Mouse (Mus musculus): ENCODE results near the gene Prmt1.

Gene Prmt1

DNA sequence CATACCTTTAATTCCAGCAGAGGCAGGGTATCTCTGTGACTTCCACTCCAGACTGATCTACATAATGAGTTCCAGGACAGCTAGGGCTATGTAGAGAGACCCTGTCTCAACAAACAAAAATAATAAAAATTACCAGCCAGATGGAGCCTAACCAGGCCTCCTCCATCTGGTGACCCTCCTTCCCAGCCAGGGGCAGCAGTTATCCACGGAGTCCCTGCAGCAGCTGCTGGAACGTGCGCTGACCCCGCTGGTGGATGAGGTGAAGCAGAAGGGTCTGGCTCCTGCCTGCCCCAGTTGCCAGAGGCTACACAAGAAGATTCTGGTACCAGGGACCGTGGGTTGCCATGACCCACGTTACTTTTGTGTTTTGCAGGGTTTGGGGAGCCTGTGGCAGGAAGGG lies 30.1 kb downstream of the Prmt1 start:
- ChIA-PET CTCF (interaction anchor here in 3 of 4 experiments (0.6 to 2.4 kb wide), 7 partner anchors 9 to 31 kb away, joined by 3 to 9 read pairs (median 5); partner anchors contain the start of gene Prmt1 (in 1 of the 3)), POLR2A (interaction anchor here in 2 of 4 experiments (0.7 to 4.7 kb wide), 17 partner anchors 8 to 247 kb away, joined by 3 to 42 read pairs (median 5); partner anchors contain the start of genes Ap2a1 (in 2 of the 2), Izumo2 (in 1 of the 2), Prmt1 (in 1 of the 2) and Ptov1 (in 1 of the 2))

- CTCF ChIA-PET, result interaction anchor here (0.6 to 2.1 kb wide), 8 partner anchors 10 to 280 kb away, joined by 3 to 7 read pairs (median 3); partner anchors contain the start of gene Ap2a1 (in 1 of the 4)
- POLR2A ChIA-PET, result interaction anchor here in 2 of 4 experiments (0.7 to 4.7 kb wide), 9 partner anchors 10 to 141 kb away, joined by 3 to 42 read pairs (median 6); partner anchors contain the start of genes Ap2a1 (in 1 of the 2) and Prmt1 (in 1 of the 2)
Measured at GRCm38 (mm10) chr7:44955628-44956027, 30.7 kb downstream of the Prmt1 start.

- CTCF ChIA-PET, result interaction anchor here in 3 of 4 experiments (0.6 to 2.0 kb wide), 9 partner anchors 10 to 94 kb away, joined by 3 to 6 read pairs (median 3); no protein-coding TSS in a partner anchor
- POLR2A ChIA-PET, result interaction anchor here in 3 of 4 experiments (0.6 to 6.4 kb wide), 12 partner anchors 9 to 171 kb away, joined by 3 to 98 read pairs (median 4); partner anchors contain the start of genes Akt1s1 (in 1 of the 3), Cpt1c (in 1 of the 3), Il4i1 (in 1 of the 3) and Nup62 (in 1 of the 3)
Measured at GRCm38 (mm10) chr7:44954091-44954885, 32.1 kb downstream of the Prmt1 start.

GRCm38 (mm10) chr7:44953561-44953960 lies 32.8 kb downstream of the Prmt1 start:
- ChIA-PET POLR2A (interaction anchor here in 3 of 4 experiments (0.7 to 6.4 kb wide), 12 partner anchors 10 to 177 kb away, joined by 3 to 98 read pairs (median 10); partner anchors contain the start of genes Prmt1 (in 2 of the 3), Akt1s1 (in 1 of the 3), Cpt1c (in 1 of the 3) and Fuz (in 1 of the 3)), CTCF (interaction anchor here in 1 of 4 experiments (0.9 to 2.0 kb wide), 4 partner anchors 16 to 93 kb away, joined by 3 to 5 read pairs (median 3); no protein-coding TSS in a partner anchor)

GRCm38 (mm10) chr7:44952611-44953306 lies 33.6 kb downstream of the Prmt1 start:
- POLR2A ChIA-PET, result interaction anchor here (0.5 to 6.4 kb wide), 170 partner anchors 9 to 691 kb away, joined by 3 to 109 read pairs (median 6); partner anchors contain the start of genes Tsks (in 4 of the 4), Akt1s1 (in 3 of the 4), Ap2a1 (in 3 of the 4) and Atf5 (in 3 of the 4)
- CTCF ChIA-PET, result interaction anchor here (0.6 to 2.4 kb wide), 48 partner anchors 10 to 485 kb away, joined by 3 to 32 read pairs (median 3); partner anchors contain the start of genes Ap2a1 (in 2 of the 4), Aldh16a1 (in 1 of the 4), Flt3l (in 1 of the 4) and Josd2 (in 1 of the 4)

DNA sequence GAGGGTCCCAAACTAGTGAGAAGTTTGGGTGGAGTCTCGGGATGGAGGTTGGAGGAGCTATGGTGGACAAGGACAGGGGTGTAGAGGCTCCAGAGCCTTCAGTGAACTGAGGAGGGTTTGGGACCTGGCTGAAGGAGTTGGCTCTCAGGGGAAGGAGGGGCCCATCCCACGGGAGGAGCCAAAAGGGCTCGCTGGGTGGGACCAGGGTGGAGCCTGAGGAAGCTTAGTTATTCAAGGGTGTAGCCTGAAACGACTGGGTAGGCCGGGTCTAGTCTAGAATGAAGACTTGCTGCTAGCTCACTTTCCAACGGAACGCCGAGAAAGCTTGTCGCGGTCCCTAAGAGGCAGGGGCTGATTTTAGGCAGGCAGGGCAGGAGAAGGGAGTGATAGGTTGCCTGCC lies 34.4 kb downstream of the Prmt1 start:
- ChIA-PET POLR2A (interaction anchor here (0.5 to 6.4 kb wide), 156 partner anchors 8 to 706 kb away, joined by 3 to 109 read pairs (median 6); partner anchors contain the start of genes Akt1s1 (in 3 of the 4), Ap2a1 (in 3 of the 4), Atf5 (in 3 of the 4) and Fuz (in 3 of the 4)), CTCF (interaction anchor here (0.6 to 2.4 kb wide), 32 partner anchors 11 to 349 kb away, joined by 3 to 32 read pairs (median 4); partner anchors contain the start of genes Ap2a1 (in 2 of the 4), Flt3l (in 1 of the 4), Pnkp (in 1 of the 4) and Prmt1 (in 1 of the 4))

DNA sequence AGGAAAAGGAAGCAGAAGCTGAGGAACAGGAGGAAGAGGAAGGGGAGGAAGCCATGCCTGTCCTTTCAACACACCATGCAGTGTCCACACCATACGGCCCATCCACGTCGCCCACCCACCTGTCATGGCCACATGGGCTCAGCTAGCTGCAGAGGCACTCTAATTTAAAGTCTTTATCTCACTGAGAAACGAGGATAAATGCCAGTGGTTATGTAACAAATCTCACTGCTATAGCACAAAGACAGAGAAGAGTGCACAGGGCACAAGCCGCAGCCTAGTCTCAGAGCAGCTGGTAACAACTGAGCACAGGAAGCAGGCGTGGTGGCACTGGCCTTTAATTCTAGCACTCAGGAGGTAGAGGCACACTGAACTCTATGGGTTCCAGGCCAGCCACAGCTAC lies 36.4 kb downstream of the Prmt1 start:
- POLR2A ChIA-PET, result interaction anchor here (0.7 to 6.4 kb wide), 14 partner anchors 8 to 241 kb away, joined by 3 to 109 read pairs (median 5); partner anchors contain the start of genes Atf5 (in 2 of the 4), Il4i1 (in 2 of the 4), Nup62 (in 2 of the 4) and Tsks (in 2 of the 4)

DNA sequence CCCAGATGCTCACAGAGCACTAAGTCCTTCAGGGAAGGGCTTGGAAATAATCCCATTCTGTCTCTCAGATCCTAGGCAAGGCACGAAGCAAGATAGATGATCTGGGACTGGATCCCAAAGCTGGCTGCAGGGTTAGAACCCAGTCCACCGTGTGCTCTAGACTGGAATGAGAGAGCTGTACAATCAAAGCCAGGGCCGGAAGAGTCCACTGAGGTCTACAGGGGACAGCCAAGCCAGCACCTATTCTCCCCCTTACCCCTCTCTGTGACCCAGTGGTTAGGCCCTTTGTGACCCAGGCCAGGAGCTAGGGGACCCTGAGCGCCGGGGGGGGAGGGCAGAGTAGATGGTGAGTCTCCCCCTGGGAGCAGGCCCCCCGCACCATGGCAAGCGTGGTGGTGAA lies 43.5 kb downstream of the Prmt1 start, which contains the start of gene Tsks:
TSS of gene Tsks (plus strand) at position 301 of the 400 bp plus-strand sequence.
- ChIA-PET POLR2A (interaction anchor here (0.5 to 10.7 kb wide), 27 partner anchors 8 to 424 kb away, joined by 3 to 109 read pairs (median 4); partner anchors contain the start of genes Ap2a1 (in 2 of the 4), Ptov1 (in 2 of the 4), Kcnc3 (in 1 of the 4) and Nup62 (in 1 of the 4)), CTCF (interaction anchor here in 3 of 4 experiments (0.6 to 0.8 kb wide), 4 partner anchors 10 to 416 kb away, joined by 3 to 7 read pairs (median 4); no protein-coding TSS in a partner anchor)

More for the DNA sequence above, 36.4 kb downstream of the Prmt1 start:
- CTCF ChIA-PET, result interaction anchor here in 3 of 4 experiments (1.0 to 1.4 kb wide), 4 partner anchors 8 to 89 kb away, joined by 3 to 4 read pairs (median 3); no protein-coding TSS in a partner anchor

- POLR2A ChIA-PET, result interaction anchor here in 3 of 4 experiments (0.8 to 10.7 kb wide), 11 partner anchors 8 to 230 kb away, joined by 3 to 109 read pairs (median 4); partner anchors contain the start of genes Ap2a1 (in 2 of the 3) and Izumo2 (in 1 of the 3)
Measured at GRCm38 (mm10) chr7:44938680-44939079, 47.7 kb downstream of the Prmt1 start.

DNA sequence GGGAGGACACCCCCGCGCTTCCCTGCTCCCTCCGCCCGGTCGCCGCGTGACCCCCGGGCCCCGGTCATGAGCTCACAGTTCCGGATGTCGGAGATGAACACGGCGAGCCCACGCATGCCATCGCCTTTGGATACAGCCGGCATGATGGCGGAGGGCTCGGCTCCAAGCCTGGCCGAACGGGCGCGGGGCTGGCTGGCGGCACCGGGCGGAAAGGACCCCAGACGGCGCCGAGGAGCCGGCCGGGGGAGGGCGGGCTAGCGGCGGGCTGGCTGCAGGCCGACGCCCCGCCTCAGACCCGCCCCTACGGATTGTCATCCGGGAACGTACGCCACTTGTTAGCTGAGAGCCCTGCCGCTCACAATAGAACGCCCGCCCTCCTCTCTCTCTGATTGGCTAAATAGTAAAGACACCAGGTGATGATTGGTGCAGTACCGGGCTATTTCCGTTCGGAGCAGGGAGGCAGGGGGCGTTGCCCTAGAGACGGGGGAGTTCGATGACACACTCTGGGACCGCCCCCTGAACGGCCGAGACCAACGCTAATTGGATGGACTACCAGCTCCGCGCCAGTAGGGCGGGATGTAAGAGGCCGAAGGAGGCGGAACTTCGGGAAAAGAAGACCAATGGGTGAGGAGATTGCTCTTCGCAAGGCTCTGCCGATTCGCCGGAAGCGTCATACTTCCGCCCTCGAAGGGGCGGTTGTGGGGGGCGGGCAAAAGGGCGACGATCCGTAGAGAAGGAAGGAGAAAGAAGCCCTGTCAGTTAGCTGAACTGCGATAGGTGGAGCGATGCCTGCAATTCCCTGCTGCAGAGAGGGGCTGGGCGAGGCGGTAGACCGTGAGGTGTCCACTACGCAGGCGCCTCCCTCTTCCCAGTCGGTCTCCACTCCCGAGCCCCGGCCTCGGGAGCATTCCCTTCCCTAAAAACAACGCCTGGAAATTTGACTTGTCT lies 56.9 kb downstream of the Prmt1 start, which contains the start of gene Ap2a1:
TSS of gene Ap2a1 (minus strand) at position 293 of the 948 bp plus-strand sequence.
- ChIA-PET CTCF (interaction anchor here (0.5 to 3.3 kb wide), 41 partner anchors 9 to 666 kb away, joined by 3 to 32 read pairs (median 4); partner anchors contain the start of genes Akt1s1 (in 1 of the 4), Flt3l (in 1 of the 4), Fuz (in 1 of the 4) and Gm45713 (in 1 of the 4)), POLR2A (interaction anchor here in 3 of 4 experiments (0.5 to 4.7 kb wide), 125 partner anchors 9 to 944 kb away, joined by 3 to 108 read pairs (median 5); partner anchors contain the start of genes Akt1s1 (in 3 of the 3), Atf5 (in 3 of the 3), Il4i1 (in 3 of the 3) and Nup62 (in 3 of the 3))

More at GRCm38 (mm10) chr7:44938680-44939079, 47.7 kb downstream of the Prmt1 start:
- CTCF ChIA-PET, result interaction anchor here in 2 of 4 experiments (0.5 to 1.6 kb wide), 2 partner anchors 9 to 48 kb away, joined by 4 to 5 read pairs; partner anchors contain the start of genes Ap2a1 (in 1 of the 2) and Prmt1 (in 1 of the 2)

DNA sequence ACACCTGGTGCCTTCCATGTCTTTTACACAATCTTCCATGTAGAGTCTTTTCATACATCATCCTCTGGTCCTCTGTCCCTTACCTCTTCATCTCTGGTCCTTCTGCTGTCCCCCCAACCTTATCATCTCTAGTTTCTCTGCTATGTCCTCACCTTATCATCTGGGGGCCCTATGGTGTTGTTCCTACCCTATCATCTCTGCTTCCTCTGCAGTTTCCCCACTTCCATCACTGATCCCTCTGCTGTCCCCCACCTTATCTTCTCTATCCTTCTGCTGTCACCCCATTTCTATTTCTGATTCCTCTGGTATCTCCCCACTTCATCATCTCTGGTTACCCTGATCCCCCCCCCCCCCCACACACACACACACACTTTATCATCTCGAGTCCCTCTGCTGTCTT lies 57.8 kb downstream of the Prmt1 start:
- ChIA-PET CTCF (interaction anchor here in 3 of 4 experiments (0.6 to 2.8 kb wide), 6 partner anchors 29 to 543 kb away, joined by 3 to 16 read pairs (median 6); no protein-coding TSS in a partner anchor), POLR2A (interaction anchor here in 3 of 4 experiments (0.8 to 4.7 kb wide), 35 partner anchors 8 to 401 kb away, joined by 4 to 108 read pairs (median 12); partner anchors contain the start of genes Akt1s1 (in 2 of the 3), Tbc1d17 (in 2 of the 3), Tsks (in 2 of the 3) and Aldh16a1 (in 1 of the 3))
